Mouse (Mus musculus) MEL (cell line): ENCODE results near the gene Gpnmb. TPM values are rescaled to one million over a fixed set of nuclear protein-coding genes. Genes with fewer than 3 reads are reported as not detected.

Experiments used
- DNase-seq: peaks from one replicate; pipeline ENCODE4 v3.0.0; 2011; ENCODE audit warnings: low read depth, low spot score
- H3K27ac ChIP-seq: 2 replicates; pipeline ENCODE4 v1.5.1; 2012; ENCODE audit warnings: low read depth, mild to moderate bottlenecking, control low read depth, low read length, moderate library complexity; ENCODE audit not compliant: control insufficient read depth
- H3K27me3 ChIP-seq, 2 experiments: fragments of 150-350 bp in 1 of 2; sonication (generic) in 1 of 2; 2 replicates each; pipeline ENCODE4 v1.6.1; 2012; ENCODE audit warnings: low read length in 2 of 2, mild to moderate bottlenecking in 2 of 2, improper control_type of control experiment in 1 of 2, moderate library complexity in 1 of 2; ENCODE audit not compliant: insufficient read depth in 2 of 2, control insufficient read depth in 1 of 2
- H3K36me3 ChIP-seq, 2 experiments: 2 replicates each; pipeline ENCODE4 v1.6.1; 2012 to 2014; ENCODE audit warnings: low read length in 2 of 2, improper control_type of control experiment in 1 of 2, inconsistent platforms in 1 of 2, mild to moderate bottlenecking in 1 of 2; ENCODE audit not compliant: insufficient read depth in 2 of 2, control insufficient read depth in 1 of 2
- H3K4me1 ChIP-seq, 2 experiments: fragments of 150-350 bp in 1 of 2; sonication (generic) in 1 of 2; 2 replicates each; pipeline ENCODE4 v1.6.1; 2012; ENCODE audit warnings: low read length in 2 of 2, improper control_type of control experiment in 1 of 2, mild to moderate bottlenecking in 1 of 2; ENCODE audit not compliant: insufficient read depth in 2 of 2, control insufficient read depth in 1 of 2
- H3K4me3 ChIP-seq, 2 experiments: fragments of 150-350 bp in 1 of 2; sonication (generic) in 1 of 2; 2 replicates each; pipeline ENCODE4 v1.5.1; 2012; ENCODE audit warnings: low read depth in 2 of 2, low read length in 2 of 2, mild to moderate bottlenecking in 2 of 2, moderate library complexity in 2 of 2, control low read depth in 1 of 2, improper control_type of control experiment in 1 of 2; ENCODE audit not compliant: control insufficient read depth in 1 of 2, insufficient read depth in 1 of 2
- H3K79me2 ChIP-seq: 2 replicates; pipeline ENCODE4 v1.6.1; 2012; ENCODE audit warnings: mild to moderate bottlenecking, low read length, moderate library complexity; ENCODE audit not compliant: control insufficient read depth, poor library complexity, insufficient read depth
- H3K9ac ChIP-seq: 2 replicates; pipeline ENCODE4 v1.6.1; 2012; ENCODE audit warnings: low read depth, mild to moderate bottlenecking, control low read depth, low read length, moderate library complexity; ENCODE audit not compliant: control insufficient read depth, poor library complexity, severe bottlenecking
- H3K9me3 ChIP-seq: fragments of 150-350 bp; sonication (generic); replicated peaks from 2 replicates; pipeline ENCODE4 v1.6.1; 2012; ENCODE audit warnings: mild to moderate bottlenecking, low read length, improper control_type of control experiment, moderate library complexity; ENCODE audit not compliant: insufficient read depth
- CHD1 ChIP-seq: IDR thresholded peaks from 2 replicates; pipeline ENCODE4 v1.6.1; 2012; ENCODE audit warnings: low read depth, mild to moderate bottlenecking, inconsistent platforms, low read length, improper control_type of control experiment
- CHD2 ChIP-seq: IDR thresholded peaks from 2 replicates; pipeline ENCODE4 v1.6.1; 2011; ENCODE audit warnings: low read length, improper control_type of control experiment
- CTCF ChIP-seq, 3 experiments: IDR thresholded peaks in 2 of 3; conservative IDR thresholded peaks in 1 of 3; 2 replicates each; pipeline ENCODE4 v1.5.1; 2011 to 2012; ENCODE audit warnings: low read length in 3 of 3, low read depth in 2 of 3, mild to moderate bottlenecking in 2 of 3, improper control_type of control experiment in 1 of 3, inconsistent platforms in 1 of 3, mixed read lengths in 1 of 3, moderate library complexity in 1 of 3; ENCODE audit not compliant: control insufficient read depth in 1 of 3, insufficient read depth in 1 of 3, poor library complexity in 1 of 3, severe bottlenecking in 1 of 3
- MAFK ChIP-seq: IDR thresholded peaks from 2 replicates; pipeline ENCODE4 v1.6.1; 2011; ENCODE audit warnings: low read depth, mild to moderate bottlenecking, low read length, improper control_type of control experiment, borderline replicate concordance
- MAZ ChIP-seq: IDR thresholded peaks from 2 replicates; pipeline ENCODE4 v1.6.1; 2012; ENCODE audit warnings: low read depth, mild to moderate bottlenecking, inconsistent platforms, low read length, improper control_type of control experiment
- MEF2A ChIP-seq: IDR thresholded peaks from 2 replicates; pipeline ENCODE4 v1.6.1; 2014; ENCODE audit warnings: low read depth, mild to moderate bottlenecking, inconsistent platforms, low read length, improper control_type of control experiment; ENCODE audit not compliant: poor library complexity, insufficient replicate concordance, severe bottlenecking; ENCODE audit errors: extremely low read depth
- NELFE ChIP-seq: IDR thresholded peaks from 2 replicates; pipeline ENCODE4 v1.6.1; 2011; ENCODE audit warnings: low read depth, low read length, improper control_type of control experiment
- NRF1 ChIP-seq: IDR thresholded peaks from 2 replicates; pipeline ENCODE4 v1.6.1; 2014; ENCODE audit warnings: low read depth, mild to moderate bottlenecking, inconsistent platforms, low read length, improper control_type of control experiment, moderate library complexity; ENCODE audit not compliant: poor library complexity, insufficient read depth, severe bottlenecking
- POLR2A ChIP-seq, 2 experiments: IDR thresholded peaks; 2 replicates each; pipeline ENCODE4 v1.6.1; 2011 to 2012; ENCODE audit warnings: low read length in 2 of 2, mild to moderate bottlenecking in 2 of 2, control low read depth in 1 of 2, improper control_type of control experiment in 1 of 2, low read depth in 1 of 2, moderate library complexity in 1 of 2; ENCODE audit not compliant: control insufficient read depth in 1 of 2, insufficient read depth in 1 of 2, poor library complexity in 1 of 2
- POLR2AphosphoS2 ChIP-seq: IDR thresholded peaks from 2 replicates; pipeline ENCODE4 v1.6.1; 2011; ENCODE audit warnings: low read length, improper control_type of control experiment
- RAD21 ChIP-seq: IDR thresholded peaks from 2 replicates; pipeline ENCODE4 v1.6.1; 2011; ENCODE audit warnings: mild to moderate bottlenecking, low read depth, low read length, improper control_type of control experiment
- SMC3 ChIP-seq: IDR thresholded peaks from 2 replicates; pipeline ENCODE4 v1.6.1; 2011; ENCODE audit warnings: low read depth, low read length, improper control_type of control experiment
- TCF12 ChIP-seq: IDR thresholded peaks from 2 replicates; pipeline ENCODE4 v1.6.1; 2014; ENCODE audit warnings: low read depth, mild to moderate bottlenecking, inconsistent platforms, low read length, improper control_type of control experiment, moderate library complexity
- USF1 ChIP-seq: IDR thresholded peaks from 2 replicates; pipeline ENCODE4 v1.6.1; 2014; ENCODE audit warnings: low read depth, mild to moderate bottlenecking, inconsistent platforms, low read length, improper control_type of control experiment, moderate library complexity
- ZMIZ1 ChIP-seq: IDR thresholded peaks from 2 replicates; pipeline ENCODE4 v1.6.1; 2012; ENCODE audit warnings: low read depth, mild to moderate bottlenecking, inconsistent platforms, low read length, improper control_type of control experiment, moderate library complexity
- polyA plus RNA-seq, 2 experiments: library from polyadenylated mRNA; stranded (reverse) in 1 of 2; unstranded in 1 of 2; fragments of >175 nt in 1 of 2; fragments of >200 nt in 1 of 2; gene quantifications; 2 replicates each; pipeline versions ENCODE4 v1.2.1 to v1.2.4; 2012; ENCODE audit warnings: low replicate concordance in 2 of 2, low read depth in 1 of 2; ENCODE audit not compliant: insufficient read length in 2 of 2, insufficient read depth in 1 of 2, missing spikeins in 1 of 2
- total RNA-seq: library from RNA; depleted of rRNA; stranded (reverse); fragments of 300-350 nt; gene quantifications from 2 replicates; pipeline ENCODE4 v1.2.3, GENCODE M21; 2012

Gpnmb gene
- total and polyA plus RNA-seq, 3 experiments = not detected

DNA sequence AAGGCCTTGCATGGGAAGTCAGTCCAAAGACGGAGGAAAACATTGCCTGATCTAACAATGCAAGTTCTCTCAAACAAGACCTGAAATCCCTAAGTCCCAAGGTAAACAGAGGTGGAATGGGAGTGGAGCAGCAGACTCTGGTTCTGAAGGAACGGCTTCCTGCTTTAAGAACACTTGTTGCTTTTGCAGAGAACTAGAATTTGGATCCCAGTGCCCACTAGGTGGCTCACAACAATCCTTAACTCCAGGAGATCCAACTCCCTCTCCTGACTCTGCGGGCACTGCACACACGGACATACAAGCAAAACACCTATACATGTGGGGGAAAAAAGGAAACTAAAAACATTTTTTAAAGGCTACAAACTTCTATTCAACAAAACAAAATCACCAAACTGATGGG, 33.0 kb upstream of the Gpnmb start:
- no peak overlapping the region for H3K9ac ChIP-seq
- no peaks in the 10 kb centered on the region for H3K36me3 ChIP-seq
- no peak for DNase-seq
- H3K27ac ChIP-seq = no peak overlapping the region
- TF ChIP-seq ZMIZ1 (no peak), POLR2AphosphoS2 (no peak)
- TF ChIP-seq, all 39 proteins: peak for 0
- H3K9me3 ChIP-seq = no peaks in the 10 kb centered on the region
- no peaks in the 10 kb centered on the region for H3K79me2 ChIP-seq
- H3K27me3 ChIP-seq = no peaks in the 10 kb centered on the region
- no peak overlapping the region for H3K4me3 ChIP-seq
- H3K4me1 ChIP-seq = no peaks in the 10 kb centered on the region

DNA sequence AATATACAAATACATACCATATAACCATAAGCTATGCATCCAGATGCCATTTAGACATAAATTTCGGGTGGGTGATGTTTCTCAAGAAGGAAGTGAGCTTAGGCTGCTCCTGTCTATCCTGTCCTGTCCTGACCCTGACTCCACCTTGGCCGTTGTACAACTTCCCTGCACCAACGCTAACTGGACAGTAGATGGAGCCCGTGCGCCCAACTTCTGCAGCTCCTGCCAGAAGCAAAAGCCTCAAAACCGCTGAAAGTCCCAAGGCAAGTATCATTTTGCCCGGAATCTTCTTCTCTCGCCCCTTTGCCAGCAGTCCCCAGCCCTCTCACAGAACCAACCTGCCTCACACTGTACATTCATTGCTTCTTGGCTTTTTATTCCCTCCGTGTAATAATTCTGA, 28.4 kb upstream of the Gpnmb start:
- H3K9me3 ChIP-seq = no peaks in the 10 kb centered on the region
- H3K4me1 ChIP-seq = no peaks in the 10 kb centered on the region
- peak; percentile 65 for DNase-seq
- no peaks in the 10 kb centered on the region for H3K27me3 ChIP-seq
- no peaks in the 10 kb centered on the region for H3K79me2 ChIP-seq
- no peak overlapping the region for H3K27ac ChIP-seq
- no peaks in the 10 kb centered on the region for H3K36me3 ChIP-seq
- no peak overlapping the region for H3K4me3 ChIP-seq
- TF ChIP-seq CTCF (IDR thresholded peaks at IDR 0.05 in 2 of 3, conservative IDR thresholded peaks at IDR 0.05 in 1 of 3; ENCODE audit: control insufficient read depth in 1 of 3, insufficient read depth in 1 of 3, low read depth in 2 of 3, low read length in 3 of 3, poor library complexity in 1 of 3, severe bottlenecking in 1 of 3) (peak; percentile 61 to 75 (median 61)), RAD21 (peak; percentile 42), CHD2 (no peak), MAFK (no peak), MEF2A (no peak), SMC3 (peak; percentile 57)
- H3K9ac ChIP-seq = no peak overlapping the region

DNA sequence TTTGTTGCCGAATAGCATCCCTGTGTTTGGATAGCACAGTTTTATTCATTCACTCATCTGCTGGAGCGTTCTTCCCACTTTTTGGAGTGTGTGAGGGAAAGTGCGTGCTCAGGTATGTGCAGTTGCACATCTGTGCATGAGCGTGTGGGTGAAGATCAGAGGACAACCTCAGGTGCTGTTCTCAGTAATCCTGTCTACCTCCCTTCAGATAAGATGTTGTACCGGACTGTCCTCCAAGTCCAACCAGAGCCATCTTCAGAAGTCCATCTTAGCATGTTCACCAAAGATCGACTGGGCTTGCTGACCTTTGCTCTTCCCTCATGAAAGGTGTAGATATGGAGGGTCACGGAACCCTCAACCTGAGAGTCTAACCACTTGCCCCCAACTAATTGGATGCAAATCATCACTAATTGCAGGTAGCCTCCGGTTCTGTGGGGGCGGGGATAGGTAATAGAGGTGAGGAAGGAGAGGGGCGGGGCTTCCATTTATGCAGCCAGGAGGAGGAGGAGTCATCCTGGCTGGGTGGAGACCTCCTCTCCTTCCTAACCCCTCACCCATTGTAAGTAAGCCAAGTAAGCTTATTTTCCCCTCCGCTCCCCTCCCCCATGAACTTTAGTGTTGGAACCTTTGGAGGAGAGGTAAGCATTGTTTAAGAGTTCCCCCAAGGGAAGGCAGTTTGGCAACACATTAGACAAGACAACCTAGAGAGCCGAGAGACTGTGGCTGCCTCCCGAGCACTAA, 27.8 kb upstream of the Gpnmb start:
- H3K9ac ChIP-seq = no peak overlapping the region
- no peaks in the 10 kb centered on the region for H3K4me1 ChIP-seq
- no peak for DNase-seq
- TF ChIP-seq NRF1 (no peak), NELFE (no peak), CTCF (IDR thresholded peaks at IDR 0.05 in 2 of 3, conservative IDR thresholded peaks at IDR 0.05 in 1 of 3; ENCODE audit: control insufficient read depth in 1 of 3, insufficient read depth in 1 of 3, low read depth in 2 of 3, low read length in 3 of 3, poor library complexity in 1 of 3, severe bottlenecking in 1 of 3) (no peak), CHD2 (no peak), USF1 (no peak), TCF12 (no peak), RAD21 (no peak), MAZ (no peak), CHD1 (no peak), POLR2AphosphoS2 (no peak), POLR2A (IDR thresholded peaks at IDR 0.05; ENCODE audit: control insufficient read depth in 1 of 2, insufficient read depth in 1 of 2, low read depth in 1 of 2, low read length in 2 of 2, poor library complexity in 1 of 2) (no peak)
- TF ChIP-seq, all 39 proteins: peak for 0
- H3K79me2 ChIP-seq = no peaks in the 10 kb centered on the region
- H3K27ac ChIP-seq = no peak overlapping the region
- no peaks in the 10 kb centered on the region for H3K36me3 ChIP-seq
- H3K4me3 ChIP-seq = no peak overlapping the region
- no peaks in the 10 kb centered on the region for H3K9me3 ChIP-seq
- H3K27me3 ChIP-seq = no peaks in the 10 kb centered on the region; a peak in 1 of 4 replicates
